Mouse (Mus musculus) MEL (cell line): ENCODE measurements around the gene Zbtb38.

Experiments used
- CTCF ChIP-seq, 3 experiments: IDR thresholded peaks in 2 of 3; conservative IDR thresholded peaks in 1 of 3; 2 replicates each; pipeline ENCODE4 v1.5.1; 2011 to 2012; ENCODE audit warnings: low read length in 3 of 3, low read depth in 2 of 3, mild to moderate bottlenecking in 2 of 3, improper control_type of control experiment in 1 of 3, inconsistent platforms in 1 of 3, mixed read lengths in 1 of 3, moderate library complexity in 1 of 3; ENCODE audit not compliant: control insufficient read depth in 1 of 3, insufficient read depth in 1 of 3, poor library complexity in 1 of 3, severe bottlenecking in 1 of 3
- E2F4 ChIP-seq: IDR thresholded peaks from 2 replicates; pipeline ENCODE4 v1.6.1; 2011; ENCODE audit warnings: low read depth, low read length, improper control_type of control experiment, borderline replicate concordance
- ELF1 ChIP-seq: IDR thresholded peaks from 2 replicates; pipeline ENCODE4 v1.6.1; 2014; ENCODE audit warnings: low read depth, mild to moderate bottlenecking, inconsistent platforms, low read length, improper control_type of control experiment, moderate library complexity
- MAX ChIP-seq: IDR thresholded peaks from 2 replicates; pipeline ENCODE4 v1.6.1; 2011; ENCODE audit warnings: low read length, improper control_type of control experiment
- POLR2A ChIP-seq, 2 experiments: IDR thresholded peaks; 2 replicates each; pipeline ENCODE4 v1.6.1; 2011 to 2012; ENCODE audit warnings: low read length in 2 of 2, mild to moderate bottlenecking in 2 of 2, control low read depth in 1 of 2, improper control_type of control experiment in 1 of 2, low read depth in 1 of 2, moderate library complexity in 1 of 2; ENCODE audit not compliant: control insufficient read depth in 1 of 2, insufficient read depth in 1 of 2, poor library complexity in 1 of 2
- POLR2AphosphoS5 ChIP-seq: IDR thresholded peaks from 2 replicates; pipeline ENCODE4 v1.6.1; 2012; ENCODE audit warnings: low read depth, borderline replicate concordance, mild to moderate bottlenecking, inconsistent platforms, low read length, moderate library complexity, mixed read lengths
- TAL1 ChIP-seq: IDR thresholded peaks from 2 replicates; pipeline ENCODE4 v1.6.1; 2012; ENCODE audit warnings: mild to moderate bottlenecking, inconsistent platforms, low read length, moderate library complexity, mixed read lengths
- TBP ChIP-seq: IDR thresholded peaks from 2 replicates; pipeline ENCODE4 v1.8.0; 2011; ENCODE audit warnings: low read depth, low read length, improper control_type of control experiment
- USF2 ChIP-seq, 2 experiments: IDR thresholded peaks; 2 replicates each; pipeline ENCODE4 v1.6.1; 2011 to 2012; ENCODE audit warnings: improper control_type of control experiment in 2 of 2, low read length in 2 of 2, borderline replicate concordance in 1 of 2, inconsistent platforms in 1 of 2, low read depth in 1 of 2, mild to moderate bottlenecking in 1 of 2; ENCODE audit not compliant: insufficient read depth in 1 of 2
- ZKSCAN1 ChIP-seq: IDR thresholded peaks from 2 replicates; pipeline ENCODE4 v1.6.1; 2012; ENCODE audit warnings: low read depth, mild to moderate bottlenecking, inconsistent platforms, low read length, improper control_type of control experiment, moderate library complexity

- TF ChIP-seq POLR2AphosphoS5 (no peak), CTCF (IDR thresholded peaks at IDR 0.05 in 2 of 3, conservative IDR thresholded peaks at IDR 0.05 in 1 of 3; ENCODE audit: control insufficient read depth in 1 of 3, insufficient read depth in 1 of 3, low read depth in 2 of 3, low read length in 3 of 3, poor library complexity in 1 of 3, severe bottlenecking in 1 of 3) (no peak), ELF1 (no peak), POLR2A (IDR thresholded peaks at IDR 0.05; ENCODE audit: control insufficient read depth in 1 of 2, insufficient read depth in 1 of 2, low read depth in 1 of 2, low read length in 2 of 2, poor library complexity in 1 of 2) (no peak), TBP (no peak), E2F4 (no peak), ZKSCAN1 (no peak), MAX (no peak), USF2 (IDR thresholded peaks at IDR 0.05; ENCODE audit: borderline replicate concordance in 1 of 2, insufficient read depth in 1 of 2, low read depth in 1 of 2, low read length in 2 of 2) (no peak), TAL1 (no peak)
Observed at GRCm38 (mm10) chr9:96689076-96689475, 63.6 kb downstream of the Zbtb38 start.
